Mouse (Mus musculus) hindbrain, postnatal 0 days (tissue): ENCODE results near the gene Gm2696. TPM values are rescaled to one million over a fixed set of nuclear protein-coding genes. Genes with fewer than 3 reads are reported as not detected.
A peak's percentile ranks its signal among the peaks of the same experiment; 100 is the strongest.
"Not testable (repeated sequence)": the region's sequence is repeated elsewhere in the genome, so short reads cannot be mapped to it uniquely, and the experiment has no call there.

ENCODE experiments used
- ATAC-seq: fragments of 200-750 bp; cut with Nextera tagmentation; 2 replicates; pipeline ENCODE4 v1.8.0; 2017; ENCODE audit warnings: mild to moderate bottlenecking, moderate TSS enrichment, moderate library complexity
- DNase-seq: peaks from one replicate; pipeline ENCODE4 v3.0.0-alpha.2; 2015; ENCODE audit warnings: low spot score
- H3K27ac ChIP-seq: fragments of 300-500 bp; sonication (generic); 2 replicates; pipeline ENCODE4 v1.5.1; 2014; ENCODE audit warnings: mild to moderate bottlenecking
- H3K27me3 ChIP-seq: fragments of 300-500 bp; sonication (generic); 2 replicates; pipeline ENCODE4 v1.6.1; 2014; ENCODE audit warnings: low read length, mixed read lengths; ENCODE audit not compliant: insufficient read depth
- H3K36me3 ChIP-seq: fragments of 300-500 bp; sonication (generic); 2 replicates; pipeline ENCODE4 v1.6.1; 2014; ENCODE audit warnings: low read length, mixed read lengths; ENCODE audit not compliant: insufficient read depth
- H3K4me1 ChIP-seq: fragments of 300-500 bp; sonication (generic); 2 replicates; pipeline ENCODE4 v1.6.1; 2014; ENCODE audit warnings: antibody characterized with exemption, low read length, mixed read lengths; ENCODE audit not compliant: insufficient read depth
- H3K4me2 ChIP-seq: fragments of 300-500 bp; sonication (generic); 2 replicates; pipeline ENCODE4 v1.6.1; 2014; ENCODE audit warnings: low read depth, mild to moderate bottlenecking, low read length, moderate library complexity, mixed read lengths
- H3K4me3 ChIP-seq: fragments of 300-500 bp; sonication (generic); 2 replicates; pipeline ENCODE4 v1.5.1; 2014; ENCODE audit warnings: low read length
- H3K9ac ChIP-seq: fragments of 300-500 bp; sonication (generic); replicated peaks from 2 replicates; pipeline ENCODE4 v1.6.1; 2014; ENCODE audit warnings: mild to moderate bottlenecking, low read length, moderate library complexity, mixed read lengths
- H3K9me3 ChIP-seq: fragments of 300-500 bp; sonication (generic); 2 replicates; pipeline ENCODE4 v1.6.1; 2016; ENCODE audit warnings: low read length, mixed read lengths
- CTCF ChIP-seq: IDR thresholded peaks from 2 replicates; pipeline ENCODE4 v1.5.1; 2016; ENCODE audit warnings: antibody characterized with exemption, control low read depth, low read depth
- WGBS: fragments of 180-500 bp; shearing (Covaris S2); extraction: QIAGEN DNeasy Blood & Tissue Kit; methylation state at CpG from one replicate; pipeline ENCODE4 v1.1.7; 2014; 5-methylcytosine and 5-hydroxymethylcytosine counted together
- polyA plus RNA-seq: library from polyadenylated mRNA; unstranded; fragments of >200 nt; fragmentation: Nextera tagmentation; extraction: Ambion mirVana; gene quantifications from 2 replicates; pipeline ENCODE4 v1.2.1, GENCODE M21; 2015
- total RNA-seq: library from RNA; depleted of rRNA; stranded (reverse); fragments of >200 nt; gene quantifications from 2 replicates; pipeline ENCODE4 v1.2.3, GENCODE M21; 2014

Gene Gm2696
- total and polyA plus RNA-seq, 2 experiments from 2014 or later, result not detected

GRCm38 (mm10) chr10:77788621-77789020 lies 25.9 kb upstream of the Gm2696 start:
- Histone ChIP-seq H3K27me3 (no peaks in the 10 kb centered on the region), H3K9ac (no peak overlapping the region), H3K9me3 (no peaks in the 10 kb centered on the region), H3K4me1 (no peaks in the 10 kb centered on the region), H3K36me3 (no peaks in the 10 kb centered on the region), H3K4me3 (no peak overlapping the region), H3K27ac (no peak overlapping the region), H3K4me2 (no peak overlapping the region)
- no peak for ATAC-seq
- no peak for TF ChIP-seq CTCF
- DNase-seq, result no peak
- 89% methylated on average over 2 of the region's 2 CpGs for WGBS

DNA sequence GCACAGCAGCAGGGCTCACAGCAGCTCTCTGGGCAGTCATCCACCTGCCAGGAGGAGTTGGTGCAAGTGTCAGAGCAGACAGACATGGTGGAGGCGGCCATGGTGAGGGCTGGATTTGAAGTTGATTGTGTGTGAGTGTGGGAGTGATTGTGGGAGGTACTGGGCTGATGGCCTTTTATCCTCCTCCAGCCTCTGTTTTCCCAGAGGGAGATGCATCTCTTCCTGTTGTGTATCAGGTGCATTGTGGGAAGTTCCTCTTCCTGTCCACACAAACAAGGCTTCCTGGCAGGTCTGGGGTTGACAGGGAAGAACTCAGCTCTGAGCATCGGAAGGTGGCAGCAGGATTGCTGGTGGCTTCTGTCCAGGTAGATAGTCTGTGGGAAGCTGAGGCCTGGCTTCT lies 19.5 kb upstream of the Gm2696 start, which contains the start of gene Gm9639:
Gm9639 (minus strand) TSS at position 101 of the 400 bp plus-strand sequence.
- Histone ChIP-seq H3K4me3 (no peak within 1 kb of the TSS), H3K9ac (no peak within 1 kb of the TSS), H3K27ac (no peak within 1 kb of the TSS), H3K36me3 (no peaks in the 10 kb centered on the region), H3K4me2 (no peak within 1 kb of the TSS), H3K27me3 (no peaks in the 10 kb centered on the region), H3K9me3 (no peaks in the 10 kb centered on the region), H3K4me1 (no peaks in the 10 kb centered on the region)
- WGBS, result 42% methylated on average over 2 of the region's 2 CpGs
- TF ChIP-seq CTCF, result no peak
- no peak for DNase-seq
- ATAC-seq, result no peak

GRCm38 (mm10) chr10:77797677-77798076 lies 16.8 kb upstream of the Gm2696 start:
- H3K36me3 ChIP-seq, result no peaks in the 10 kb centered on the region

GRCm38 (mm10) chr10:77798164-77798920 lies 16.1 kb upstream of the Gm2696 start:
- not testable (repeated sequence) for H3K36me3 ChIP-seq, H3K9ac ChIP-seq, ATAC-seq, H3K9me3 ChIP-seq, DNase-seq, H3K4me2 ChIP-seq, H3K27ac ChIP-seq, H3K4me3 ChIP-seq, H3K27me3 ChIP-seq, H3K4me1 ChIP-seq
- WGBS, result 43% methylated on average over 3 of the region's 3 CpGs

More at GRCm38 (mm10) chr10:77797677-77798076, 16.8 kb upstream of the Gm2696 start:
- Histone ChIP-seq H3K9ac (no peak overlapping the region), H3K4me1 (no peaks in the 10 kb centered on the region), H3K4me3 (no peak overlapping the region), H3K4me2 (no peak overlapping the region), H3K27me3 (no peaks in the 10 kb centered on the region), H3K9me3 (no peaks in the 10 kb centered on the region), H3K27ac (no peak overlapping the region)
- 14% methylated on average over 3 of the region's 3 CpGs for WGBS
- no peak for DNase-seq
- TF ChIP-seq CTCF, result no peak
- no peak for ATAC-seq

GRCm38 (mm10) chr10:77798921-77799508 lies 15.5 kb upstream of the Gm2696 start, which contains the start of gene Gm19668:
Gene Gm19668 (minus strand): TSS chr10:77799133.
- 0 out of 2 replicates have a peak, but pooled peaks have one; percentile 18 for ATAC-seq
- no peaks in the 10 kb centered on the region for H3K36me3 ChIP-seq
- H3K9ac ChIP-seq, result no peak within 1 kb of the TSS
- H3K4me1 ChIP-seq, result no peaks in the 10 kb centered on the region
- no peak for DNase-seq
- WGBS, result 64% methylated on average over 8 of the region's 8 CpGs
- no peak within 1 kb of the TSS for H3K27ac ChIP-seq
- no peaks in the 10 kb centered on the region for H3K27me3 ChIP-seq
- TF ChIP-seq CTCF, result no peak
- H3K9me3 ChIP-seq, result no peaks in the 10 kb centered on the region
- no peak within 1 kb of the TSS for H3K4me3 ChIP-seq
- no peak within 1 kb of the TSS for H3K4me2 ChIP-seq

GRCm38 (mm10) chr10:77804095-77804494 lies 10.4 kb upstream of the Gm2696 start:
- Histone ChIP-seq H3K4me2 (no peak overlapping the region), H3K9ac (no peak overlapping the region), H3K4me3 (no peak overlapping the region), H3K27me3 (no peaks in the 10 kb centered on the region), H3K9me3 (no peaks in the 10 kb centered on the region), H3K36me3 (no peaks in the 10 kb centered on the region), H3K27ac (no peak overlapping the region), H3K4me1 (no peaks in the 10 kb centered on the region)
- DNase-seq, result no peak
- ATAC-seq, result no peak
- WGBS, result 80% methylated on average over 3 of the region's 3 CpGs
- no peak for TF ChIP-seq CTCF

- no peak for TF ChIP-seq CTCF
- no peaks in the 10 kb centered on the region for H3K27me3 ChIP-seq
- H3K4me3 ChIP-seq, result no peak within 1 kb of the TSS
- ATAC-seq (no peak), DNase-seq (no peak)
- H3K9me3 ChIP-seq, result no peaks in the 10 kb centered on the region
- H3K4me2 ChIP-seq, result no peak within 1 kb of the TSS
- H3K9ac ChIP-seq, result no peak within 1 kb of the TSS
- no peak within 1 kb of the TSS for H3K27ac ChIP-seq
- no peaks in the 10 kb centered on the region for H3K36me3 ChIP-seq
- WGBS, result 69% methylated on average over 5 of the region's 5 CpGs
- no peaks in the 10 kb centered on the region for H3K4me1 ChIP-seq
These were observed 2.7 kb upstream of the Gm2696 start, which contains the start of gene Gm9507 for GRCm38 (mm10) chr10:77811743-77812142. Gene Gm9507 (minus strand): TSS chr10:77811843.
